Mouse (Mus musculus): ENCODE results near the gene Dapl1.
A peak's percentile ranks its signal among the peaks of the same experiment; 100 is the strongest.

Dapl1 gene

GRCm38 (mm10) chr2:59541121-59541887 is 56.9 kb downstream of the Dapl1 start:
- peak; percentile 66 to 75 for DNase-seq

GRCm38 (mm10) chr2:59543543-59544065 is 59.2 kb downstream of the Dapl1 start:
- DNase-seq: no peak

GRCm38 (mm10) chr2:59544237-59544909 is 59.9 kb downstream of the Dapl1 start:
- DNase-seq: no peak

- DNase-seq: no peak
Observed at GRCm38 (mm10) chr2:59545001-59545400, 60.5 kb downstream of the Dapl1 start.

GRCm38 (mm10) chr2:59547369-59548099 is 63.1 kb downstream of the Dapl1 start:
- no peak for DNase-seq

GRCm38 (mm10) chr2:59552784-59553183 is 68.3 kb downstream of the Dapl1 start:
- DNase-seq: no peak

- DNase-seq: no peak
Observed at GRCm38 (mm10) chr2:59554373-59554940, 70.0 kb downstream of the Dapl1 start.

All from kidney, adult 8-10 months (tissue).